Mouse (Mus musculus) Patski (cell line): Measurements from ENCODE around the gene Oas1d. TPM values are rescaled to one million over a fixed set of nuclear protein-coding genes. Genes with fewer than 3 reads are reported as not detected.

Experiments
- ATAC-seq: fragments of 100-300 bp; one replicate; pipeline ENCODE4 v1.8.0; 2021
- CTCF ChIA-PET: fragments of 350-600 bp; sonication (Branson Sonifier 250); formaldehyde crosslinking; loops from one replicate; lab custom pipeline; 2022; ENCODE audit warnings: inconsistent platforms; lab: Charles Lee
- POLR2A ChIA-PET: fragments of 350-600 bp; sonication (Branson Sonifier 250); formaldehyde crosslinking; loops from one replicate; lab custom pipeline; 2022; ENCODE audit warnings: antibody characterized with exemption, inconsistent platforms; lab: Charles Lee
- DNase-seq: peaks from one replicate; pipeline ENCODE4 v3.0.0-alpha.2; 2011; ENCODE audit warnings: low read depth, low spot score
- H3K27me3 ChIP-seq: fragments of 371-371 bp; one replicate; pipeline ENCODE4 v1.5.1; 2021
- CTCF ChIP-seq: fragments of 100-300 bp; IDR thresholded peaks from one replicate; pipeline ENCODE4 v1.5.1; 2021
- in situ Hi-C: fragments of 300-500 bp; cut with MboI; formaldehyde crosslinking; loops from 3 replicates; pipeline ENCODE4 v1.11.1; 2018; ENCODE audit warnings: low pct_unique_long_range_greater_than_20kb, mixed read lengths
- polyA plus RNA-seq: library from polyadenylated mRNA; unstranded; gene quantifications from one replicate; pipeline ENCODE4 v1.2.3, GENCODE M21; 2021

Oas1d gene
- polyA plus RNA-seq, 1 experiment from 2014 or later: not detected

GRCm38 (mm10) chr5:120952242-120952770 is 38.0 kb downstream of the Oas1d start:
- in situ Hi-C loops: loop anchor here (25.0 kb wide), 1 partner anchor 535 kb away; no protein-coding TSS in a partner anchor
- no peaks in the 10 kb centered on the region for H3K27me3 ChIP-seq
- ATAC-seq (peak; percentile 45), DNase-seq (no peak)
- ChIA-PET POLR2A (interaction anchor here (0.7 kb wide), 1 partner anchor 188 kb away, joined by 4 read pairs; no protein-coding TSS in a partner anchor), CTCF (no interaction called here)
- no peak for TF ChIP-seq CTCF

GRCm38 (mm10) chr5:120953974-120954373 is 39.6 kb downstream of the Oas1d start:
- ChIA-PET CTCF (interaction anchor here (1.0 to 1.8 kb wide), 2 partner anchors 10 to 12 kb away, joined by 5 to 6 read pairs; no protein-coding TSS in a partner anchor), POLR2A (no interaction called here)
- no peaks in the 10 kb centered on the region for H3K27me3 ChIP-seq
- in situ Hi-C loops: loop anchor here (25.0 kb wide), 1 partner anchor 533 kb away; no protein-coding TSS in a partner anchor
- ATAC-seq (no peak), DNase-seq (no peak)
- no peak for TF ChIP-seq CTCF

- ATAC-seq (no peak), DNase-seq (no peak)
- TF ChIP-seq CTCF: no peak
- in situ Hi-C loops: loop anchor here (25.0 kb wide), 1 partner anchor 526 kb away; no protein-coding TSS in a partner anchor
- CTCF ChIA-PET: no interaction called here
- POLR2A ChIA-PET: no interaction called here
- no peaks in the 10 kb centered on the region for H3K27me3 ChIP-seq
Measured at GRCm38 (mm10) chr5:120961004-120961403, 46.7 kb downstream of the Oas1d start.

- ChIA-PET POLR2A (no interaction called here), CTCF (interaction anchor here (1.9 kb wide), 1 partner anchor 12 kb away, joined by 5 read pairs; no protein-coding TSS in a partner anchor)
- in situ Hi-C loops: loop anchor here (25.0 kb wide), 1 partner anchor 521 kb away; no protein-coding TSS in a partner anchor
- no peaks in the 10 kb centered on the region for H3K27me3 ChIP-seq
- no peak for TF ChIP-seq CTCF
- DNase-seq (no peak), ATAC-seq (no peak)
Measured at GRCm38 (mm10) chr5:120966156-120966555, 51.8 kb downstream of the Oas1d start.

- no peak for ATAC-seq
- no peak for DNase-seq
- peaks cover under 1% of the 10 kb centered on the region for H3K27me3 ChIP-seq
- POLR2A ChIA-PET: no interaction called here
- in situ Hi-C loops: loop anchor here (25.0 kb wide), 1 partner anchor 520 kb away; no protein-coding TSS in a partner anchor
- TF ChIP-seq CTCF: no peak
- CTCF ChIA-PET: no interaction called here
Measured at GRCm38 (mm10) chr5:120966894-120967293, 52.6 kb downstream of the Oas1d start.

GRCm38 (mm10) chr5:120967355-120968133 is 53.2 kb downstream of the Oas1d start:
- POLR2A ChIA-PET: no interaction called here
- DNase-seq (no peak), ATAC-seq (no peak)
- H3K27me3 ChIP-seq: peaks cover 4% of the 10 kb centered on the region
- in situ Hi-C loops: loop anchor here (25.0 kb wide), 1 partner anchor 520 kb away; no protein-coding TSS in a partner anchor
- no peak for TF ChIP-seq CTCF
- CTCF ChIA-PET: no interaction called here

- TF ChIP-seq CTCF: no peak
- ATAC-seq: no peak
- CTCF ChIA-PET: no interaction called here
Measured at GRCm38 (mm10) chr5:120968134-120968532, 53.8 kb downstream of the Oas1d start.

GRCm38 (mm10) chr5:120968799-120969198 is 54.5 kb downstream of the Oas1d start:
- peaks cover 14% of the 10 kb centered on the region for H3K27me3 ChIP-seq
- in situ Hi-C loops: loop anchor here (25.0 kb wide), 1 partner anchor 519 kb away; no protein-coding TSS in a partner anchor
- DNase-seq: no peak
- no peak for TF ChIP-seq CTCF
- ChIA-PET CTCF (no interaction called here), POLR2A (no interaction called here)
- ATAC-seq: no peak

More at GRCm38 (mm10) chr5:120968134-120968532, 53.8 kb downstream of the Oas1d start:
- H3K27me3 ChIP-seq: peaks cover 10% of the 10 kb centered on the region
- no peak for DNase-seq
- in situ Hi-C loops: loop anchor here (25.0 kb wide), 1 partner anchor 519 kb away; no protein-coding TSS in a partner anchor
- POLR2A ChIA-PET: no interaction called here

- in situ Hi-C loops: loop anchor here (25.0 kb wide), 1 partner anchor 518 kb away; no protein-coding TSS in a partner anchor
- ATAC-seq (no peak), DNase-seq (no peak)
- TF ChIP-seq CTCF: no peak
- ChIA-PET CTCF (no interaction called here), POLR2A (no interaction called here)
- peaks cover 14% of the 10 kb centered on the region for H3K27me3 ChIP-seq
Measured at GRCm38 (mm10) chr5:120969703-120970102, 55.4 kb downstream of the Oas1d start.

Other genes starting within 250 kb of the Oas1d start
- 0.30 TPM for gene Dtx1, start 202.6 kb upstream of the Oas1d start, polyA plus RNA-seq
- not detected for gene Oas2, start 164.7 kb upstream of the Oas1d start, polyA plus RNA-seq
- 0.04 TPM for gene Oas3, start 136.9 kb upstream of the Oas1d start, polyA plus RNA-seq
- not detected for gene Oas1e, start 119.0 kb upstream of the Oas1d start, polyA plus RNA-seq
- 1.9 TPM for gene Oas1c, start 102.0 kb upstream of the Oas1d start, polyA plus RNA-seq
- not detected for gene Oas1f, start 67.2 kb upstream of the Oas1d start, polyA plus RNA-seq
- not detected for gene Oas1h, start 53.1 kb upstream of the Oas1d start, polyA plus RNA-seq
- gene Oas1g, start 26.9 kb upstream of the Oas1d start, polyA plus RNA-seq: 0.04 TPM
- 0.21 TPM for gene Oas1a, start 7.0 kb upstream of the Oas1d start, polyA plus RNA-seq
- not detected for gene Rph3a, start 95.6 kb downstream of the Oas1d start, polyA plus RNA-seq